Mouse (Mus musculus): ENCODE results near the gene Cers3. TPM values are rescaled to one million over a fixed set of nuclear protein-coding genes. Genes with fewer than 3 reads are reported as not detected.

Cers3 gene
- polyA plus RNA-seq, 1 experiment from 2014 or later = 0.48 TPM

DNA sequence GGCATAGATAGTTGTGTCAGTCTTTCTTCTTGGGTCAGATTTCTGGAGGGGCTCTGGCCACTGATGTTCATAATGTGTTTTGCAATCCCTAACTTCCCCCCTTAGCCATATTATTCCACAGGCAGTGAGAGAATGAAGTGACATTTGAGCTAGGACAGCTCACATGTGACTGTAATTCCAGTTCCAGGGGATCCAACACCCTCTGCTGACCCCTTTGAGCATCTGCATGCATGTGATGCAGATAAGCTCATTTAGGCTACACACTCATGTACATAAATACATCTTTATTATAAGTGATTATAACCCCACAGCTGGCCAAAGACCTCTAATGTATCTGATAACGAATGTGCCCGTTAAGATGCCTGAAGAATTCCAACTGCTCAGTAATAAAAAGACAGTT lies 129.9 kb downstream of the Cers3 start:
- 89% methylated on average over 2 of the region's 2 CpGs for WGBS
- no peak overlapping the region for H3K27ac ChIP-seq
- H3K4me1 ChIP-seq (replicated peaks) = peaks cover 6% of the 10 kb centered on the region
- H3K9ac ChIP-seq (replicated peaks) = no peak overlapping the region
- no peak overlapping the region for H3K4me2 ChIP-seq (replicated peaks)
- no peak overlapping the region for H3K4me3 ChIP-seq (replicated peaks)
- H3K36me3 ChIP-seq = no peaks in the 10 kb centered on the region
- no peak for ATAC-seq
- H3K27me3 ChIP-seq = no peaks in the 10 kb centered on the region
- H3K9me3 ChIP-seq = no peaks in the 10 kb centered on the region

Other genes with a start within 250 kb of the Cers3 start
- gene Asb7, start 53.9 kb upstream of the Cers3 start, polyA plus RNA-seq (2015; fragmentation: Nextera tagmentation; extraction: Ambion mirVana) = 17.1 and 18.9 TPM in 2 replicates
- gene Lins1, start 53.6 kb upstream of the Cers3 start, polyA plus RNA-seq (2015; fragmentation: Nextera tagmentation; extraction: Ambion mirVana) = 20.2 and 20.4 TPM in 2 replicates
- 1.3 and 1.4 TPM in 2 replicates for gene Adamts17, start 96.2 kb downstream of the Cers3 start, polyA plus RNA-seq (2015; fragmentation: Nextera tagmentation; extraction: Ambion mirVana)